Mouse (Mus musculus) heart, adult 2 months (tissue): Measurements from ENCODE around the gene Plxnc1.

Experiments
- CTCF ChIP-seq: fragments of 200-600 bp; IDR thresholded peaks from 2 replicates; pipeline ENCODE4 v1.8.1; 2022; ENCODE audit warnings: antibody characterized with exemption, mild to moderate bottlenecking, moderate library complexity
- EP300 ChIP-seq: fragments of 200-500 bp; IDR thresholded peaks from 2 replicates; pipeline ENCODE4 v1.6.1; 2011; ENCODE audit warnings: low read depth, low read length, control low read depth; ENCODE audit not compliant: insufficient read depth
- POLR2A ChIP-seq: fragments of 200-500 bp; IDR thresholded peaks from 2 replicates; pipeline ENCODE4 v1.6.1; 2011; ENCODE audit warnings: mild to moderate bottlenecking, low read depth, low read length, control low read depth; ENCODE audit not compliant: insufficient read depth

- TF ChIP-seq POLR2A (no peak), CTCF (no peak), EP300 (no peak)
These were observed 163.9 kb downstream of the Plxnc1 start for GRCm38 (mm10) chr10:94780618-94781262.
